ENCODE assay signal across 25 mouse cellular contexts in the genomic region with DNA sequence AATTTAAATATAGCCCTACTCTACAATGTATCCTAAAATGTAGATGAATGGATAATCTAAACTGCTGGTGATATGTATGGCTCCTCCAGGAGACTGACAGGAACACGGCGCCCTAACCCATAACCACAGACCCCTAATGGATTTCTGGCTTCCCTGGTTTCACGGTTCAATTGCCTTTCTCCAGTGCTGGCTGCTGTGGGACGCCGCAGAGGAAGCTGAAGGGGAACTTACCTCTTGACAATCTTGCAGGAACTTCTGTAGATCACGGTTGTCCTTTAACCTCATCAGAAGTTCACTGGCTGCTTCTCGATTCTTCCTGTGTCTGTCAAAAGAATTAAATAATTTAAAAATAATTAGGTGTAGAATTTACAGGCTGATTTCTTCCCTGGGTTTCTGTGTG.
"Had no signal": no experiment of that assay in that cellular context is flagged by ENCODE, and none has a peak within 500 bp of the region (broad histone marks: within the 10 kb centered on the region; RNA-seq: fewer than 3 reads in every experiment).

No protein-coding gene starts in this region.

- H3K4me2 ChIP-seq: heart, embryonic 12.5 days; hindbrain, embryonic 12.5 days; hindbrain, embryonic 14.5 days; intestine, embryonic 15.5 days; limb, embryonic 13.5 days; limb, embryonic 15.5 days; liver, embryonic 12.5 days had no signal

- H3K4me3 ChIP-seq: gastrocnemius, adult 2 months; heart, embryonic 10.5 days; heart, embryonic 12.5 days; hindbrain, embryonic 12.5 days; intestine, embryonic 15.5 days; layer of hippocampus, adult 2 months; left cerebral cortex, adult 2 months; limb, embryonic 13.5 days; limb, embryonic 15.5 days; liver, embryonic 12.5 days had no signal

- ATAC-seq: hindbrain, embryonic 16.5 days; inflammation-experienced regulatory T-cells, adult 6 months; intestine, embryonic 15.5 days; intestine, postnatal 0 days; liver, embryonic 12.5 days had no signal

- H3K4me1 ChIP-seq: heart, embryonic 10.5 days; hindbrain, embryonic 12.5 days; limb, embryonic 13.5 days; limb, embryonic 15.5 days; liver, embryonic 12.5 days had no signal

- H3K9ac ChIP-seq: heart, embryonic 12.5 days; hindbrain, embryonic 12.5 days; hindbrain, embryonic 14.5 days; intestine, embryonic 15.5 days; limb, embryonic 13.5 days; limb, embryonic 15.5 days; liver, embryonic 12.5 days; liver, embryonic 14.5 days had no signal

- H3K9me3 ChIP-seq: heart, embryonic 10.5 days; heart, embryonic 12.5 days; hindbrain, embryonic 12.5 days; intestine, embryonic 15.5 days; limb, embryonic 13.5 days; limb, embryonic 15.5 days; liver, embryonic 12.5 days had no signal

- H3K27me3 ChIP-seq: heart, embryonic 12.5 days; hindbrain, embryonic 12.5 days; intestine, embryonic 15.5 days; limb, embryonic 13.5 days; limb, embryonic 15.5 days; liver, embryonic 12.5 days had no signal

- H3K27ac ChIP-seq: gastrocnemius, adult 2 months; heart, embryonic 10.5 days; hindbrain, embryonic 12.5 days; hindbrain, embryonic 14.5 days; intestine, embryonic 15.5 days; layer of hippocampus, adult 2 months; left cerebral cortex, adult 2 months; limb, embryonic 13.5 days; limb, embryonic 15.5 days; liver, embryonic 12.5 days; liver, embryonic 14.5 days had no signal

- DNase-seq: gastrocnemius, adult 2 months; gastrocnemius, postnatal 10 days; gastrocnemius, postnatal 25 days; heart, postnatal 10 days; heart, postnatal 4 days; kidney, adult 18-20 months; kidney, adult 8-10 months; kidney, postnatal 10 days; kidney, postnatal 25 days; kidney, postnatal 4 days; left cerebral cortex, postnatal 4 days had no signal
